Mouse (Mus musculus) liver, embryonic 15.5 days (tissue): ENCODE measurements around the gene Caly. TPM values are rescaled to one million over a fixed set of nuclear protein-coding genes. Genes with fewer than 3 reads are reported as not detected.

Experiments
- ATAC-seq: fragments of 200-750 bp; cut with Nextera tagmentation; 2 replicates; pipeline ENCODE4 v1.8.0; 2017; ENCODE audit warnings: moderate number of reproducible peaks, mild to moderate bottlenecking, moderate library complexity; ENCODE audit not compliant: insufficient read depth
- H3K27ac ChIP-seq: fragments of 300-500 bp; sonication (generic); replicated peaks from 2 replicates; pipeline ENCODE4 v1.5.1; 2015; ENCODE audit warnings: mild to moderate bottlenecking, inconsistent platforms
- H3K27me3 ChIP-seq: fragments of 300-500 bp; sonication (generic); 2 replicates; pipeline ENCODE4 v1.6.1; 2015; ENCODE audit warnings: mild to moderate bottlenecking, inconsistent platforms
- H3K36me3 ChIP-seq: fragments of 300-500 bp; sonication (generic); replicated peaks from 2 replicates; pipeline ENCODE4 v1.6.1; 2015; ENCODE audit warnings: moderate library complexity, mild to moderate bottlenecking, inconsistent platforms
- H3K4me1 ChIP-seq: fragments of 300-500 bp; sonication (generic); replicated peaks from 2 replicates; pipeline ENCODE4 v1.6.1; 2015; ENCODE audit warnings: inconsistent platforms
- H3K4me2 ChIP-seq: fragments of 300-500 bp; sonication (generic); 2 replicates; pipeline ENCODE4 v1.6.1; 2015; ENCODE audit warnings: moderate library complexity, mild to moderate bottlenecking, inconsistent platforms
- H3K4me3 ChIP-seq: fragments of 300-500 bp; sonication (generic); replicated peaks from 2 replicates; pipeline ENCODE4 v1.5.1; 2015; ENCODE audit warnings: mild to moderate bottlenecking, inconsistent platforms
- H3K9ac ChIP-seq: fragments of 300-500 bp; sonication (generic); 2 replicates; pipeline ENCODE4 v1.6.1; 2015; ENCODE audit warnings: moderate library complexity, mild to moderate bottlenecking, inconsistent platforms
- H3K9me3 ChIP-seq: fragments of 300-500 bp; sonication (generic); replicated peaks from 2 replicates; pipeline ENCODE4 v1.6.1; 2016; ENCODE audit warnings: inconsistent platforms
- WGBS: fragments of 180-500 bp; shearing (Covaris S2); methylation state at CpG from one replicate; pipeline ENCODE4 v1.1.7; 2015; ENCODE audit warnings: mixed read lengths; ENCODE audit not compliant: insufficient replicate concordance; 5-methylcytosine and 5-hydroxymethylcytosine counted together
- polyA plus RNA-seq: library from polyadenylated mRNA; unstranded; fragments of >200 nt; fragmentation: Nextera tagmentation; extraction: Ambion mirVana; gene quantifications from 2 replicates; pipeline ENCODE4 v1.2.1, GENCODE M21; 2015

Gene Caly
- polyA plus RNA-seq, 1 experiment from 2014 or later: not detected

DNA sequence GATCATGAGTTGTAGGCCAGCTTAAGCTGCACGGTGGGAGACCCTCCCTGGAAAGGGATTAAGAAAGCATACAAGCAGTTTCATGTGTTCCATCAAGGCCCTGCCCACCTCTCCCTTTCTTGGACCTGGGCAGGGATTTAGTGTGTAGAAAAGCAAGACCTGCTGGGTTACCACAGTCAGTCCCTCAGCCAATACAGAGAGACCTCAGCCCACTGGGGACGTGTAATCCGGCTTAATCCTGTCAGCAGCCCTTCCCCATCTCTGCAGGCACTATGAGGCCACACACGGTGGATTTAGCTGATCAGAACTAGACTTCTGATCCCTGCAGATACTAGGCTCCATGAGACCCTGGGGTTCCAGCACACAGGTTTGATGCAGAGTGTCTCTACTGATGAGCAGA is 22.7 kb downstream of the Caly start:
- no peaks in the 10 kb centered on the region for H3K36me3 ChIP-seq
- H3K4me1 ChIP-seq: 0 out of 2 replicates have a peak, but pooled peaks cover 4% of the 10 kb centered on the region
- H3K27me3 ChIP-seq: peaks cover 97% of the 10 kb centered on the region
- WGBS: 22% methylated on average over 4 of the region's 4 CpGs
- no peak overlapping the region for H3K4me3 ChIP-seq
- H3K4me2 ChIP-seq: no peak overlapping the region
- no peak for ATAC-seq
- H3K9me3 ChIP-seq: no peaks in the 10 kb centered on the region
- no peak overlapping the region for H3K9ac ChIP-seq
- H3K27ac ChIP-seq: no peak overlapping the region

DNA sequence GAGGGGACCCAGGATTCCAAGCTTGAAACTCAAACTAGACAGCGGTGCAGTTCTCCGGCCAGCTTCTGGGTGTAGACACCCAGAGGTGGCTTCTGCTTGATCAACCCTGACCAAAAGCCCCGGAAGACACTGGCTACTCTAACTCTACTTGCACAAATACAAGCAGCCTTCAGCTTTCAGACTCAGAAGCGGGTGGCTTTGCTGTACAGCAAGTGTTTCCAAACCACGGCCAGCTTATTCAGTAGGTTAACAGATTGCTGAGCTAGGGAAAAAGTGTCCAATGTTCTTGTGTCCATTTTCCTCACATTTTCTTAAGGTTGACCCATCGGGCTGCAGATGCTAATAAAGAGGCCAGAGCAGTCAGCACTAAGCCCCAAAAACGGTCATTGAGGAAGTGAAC is 23.8 kb downstream of the Caly start:
- H3K4me3 ChIP-seq: no peak overlapping the region
- H3K9me3 ChIP-seq: no peaks in the 10 kb centered on the region
- peaks cover 95% of the 10 kb centered on the region for H3K27me3 ChIP-seq
- no peaks in the 10 kb centered on the region for H3K36me3 ChIP-seq
- no peak overlapping the region for H3K9ac ChIP-seq
- 19% methylated on average over 7 of the region's 7 CpGs for WGBS
- no peak overlapping the region for H3K27ac ChIP-seq
- no peak overlapping the region for H3K4me2 ChIP-seq
- no peak for ATAC-seq
- 0 out of 2 replicates have a peak, but pooled peaks cover 4% of the 10 kb centered on the region for H3K4me1 ChIP-seq

DNA sequence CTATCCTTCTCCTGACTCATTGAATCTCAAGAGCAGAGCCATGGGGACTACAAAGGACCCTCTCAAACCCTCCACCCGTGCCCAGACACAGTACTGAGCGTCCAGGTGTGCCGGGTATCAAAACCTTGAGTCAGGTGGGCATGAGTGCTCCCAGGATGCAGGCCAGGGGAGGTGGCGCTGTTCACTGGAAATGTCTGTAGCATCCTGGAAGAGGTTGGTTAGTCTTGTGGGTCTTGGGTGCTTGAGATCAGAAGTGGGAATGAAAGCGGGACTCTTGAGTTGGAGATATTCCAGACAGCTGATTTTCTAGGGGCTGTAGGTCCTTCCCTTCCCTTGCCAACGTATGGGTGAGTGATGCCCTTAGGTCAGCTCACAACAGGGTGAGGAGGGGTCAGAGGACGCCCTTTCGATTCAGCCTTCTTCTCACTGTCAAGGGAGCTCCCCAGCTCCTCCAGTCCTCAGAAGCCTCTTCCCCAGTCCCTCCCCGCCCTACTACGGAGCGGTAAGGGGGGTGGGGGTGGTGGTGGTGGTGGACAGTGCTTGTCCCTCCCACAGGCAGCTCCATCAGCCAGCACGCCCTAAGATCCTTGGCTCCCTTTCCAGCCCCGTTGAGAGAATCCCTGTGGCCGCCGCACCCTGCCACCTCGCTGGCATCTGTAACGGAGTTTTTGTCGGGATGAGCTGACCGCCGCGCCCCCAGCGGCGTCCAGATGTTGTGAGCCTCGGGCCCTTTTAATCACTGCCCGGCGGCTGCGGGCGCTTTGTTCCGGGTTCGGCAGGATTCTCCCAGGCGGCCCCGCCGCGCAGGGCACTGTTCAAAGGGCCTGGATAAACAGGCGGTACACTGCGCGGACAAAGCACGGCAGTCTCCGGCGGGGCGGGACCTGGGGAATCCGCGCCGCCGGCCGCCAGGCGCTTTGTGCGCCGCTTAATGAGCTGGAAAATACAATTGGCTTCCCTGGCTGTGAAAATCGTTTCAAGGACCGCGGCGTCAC is 24.6 kb downstream of the Caly start:
- Histone ChIP-seq H3K36me3 (no peaks in the 10 kb centered on the region), H3K9me3 (no peaks in the 10 kb centered on the region), H3K9ac (no peak overlapping the region), H3K4me2 (peak overlapping the region; percentile 49), H3K27me3 (peaks cover 95% of the 10 kb centered on the region), H3K4me3 (peak overlapping the region; percentile 30), H3K27ac (no peak overlapping the region), H3K4me1 (0 out of 2 replicates have a peak, but pooled peaks cover 4% of the 10 kb centered on the region)
- 3% methylated on average over 53 of the region's 53 CpGs for WGBS
- ATAC-seq: no peak

DNA sequence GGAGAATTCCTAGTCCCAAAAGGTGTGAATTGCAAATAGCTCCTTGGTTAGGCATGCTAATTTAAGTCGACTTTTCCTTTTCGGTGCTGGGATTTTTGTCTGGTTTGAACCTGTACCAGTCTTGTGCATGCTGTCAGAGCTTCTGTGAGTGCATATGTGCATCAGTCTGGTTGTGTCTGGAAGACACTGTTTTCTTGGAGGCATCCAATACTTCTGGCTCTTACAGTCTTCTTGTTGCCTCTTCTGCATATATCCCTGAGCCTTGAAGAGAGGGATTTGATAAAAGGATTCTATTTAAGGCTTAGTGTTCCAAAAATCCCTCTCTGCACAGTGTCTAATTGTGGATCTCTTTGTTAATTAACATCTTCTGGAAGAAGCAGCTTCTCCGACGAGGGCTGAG is 28.2 kb downstream of the Caly start:
- H3K27me3 ChIP-seq: peaks cover 95% of the 10 kb centered on the region
- H3K4me2 ChIP-seq: no peak overlapping the region
- H3K4me3 ChIP-seq: no peak overlapping the region
- H3K4me1 ChIP-seq: peaks cover 2% of the 10 kb centered on the region; the same call in 1 of the 2 replicates
- no peaks in the 10 kb centered on the region for H3K9me3 ChIP-seq
- no peak overlapping the region for H3K27ac ChIP-seq
- H3K9ac ChIP-seq: no peak overlapping the region
- 65% methylated on average over 4 of the region's 4 CpGs for WGBS
- ATAC-seq: no peak
- H3K36me3 ChIP-seq: no peaks in the 10 kb centered on the region

DNA sequence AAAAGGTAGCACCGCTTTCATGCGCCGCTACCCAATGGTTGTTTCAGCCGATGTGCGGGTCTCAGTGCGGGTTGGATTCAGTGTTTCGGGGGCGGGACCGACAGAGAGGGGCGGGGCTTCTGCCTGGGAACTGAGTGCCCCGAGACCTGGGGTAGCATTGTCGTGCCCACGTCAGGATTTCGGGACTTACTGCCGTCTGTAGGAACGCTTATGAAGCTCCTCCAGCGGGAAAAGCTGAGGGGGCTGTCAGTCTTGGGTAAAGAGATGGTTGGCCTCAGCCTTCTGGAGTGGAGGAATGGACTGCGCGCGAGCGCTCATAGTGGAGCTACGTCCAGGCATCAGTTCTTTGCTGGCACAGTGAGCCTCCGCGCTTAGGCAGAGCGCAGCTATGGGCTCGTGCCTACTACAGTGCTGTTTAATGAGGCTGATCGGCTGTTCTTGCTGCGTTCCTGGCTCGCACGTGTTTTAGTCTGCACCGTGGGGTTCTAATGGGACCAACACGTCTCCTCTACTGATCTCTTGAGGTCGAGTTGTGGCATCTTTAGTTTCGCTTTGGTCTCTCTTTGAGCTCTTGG is 33.1 kb downstream of the Caly start:
- Histone ChIP-seq H3K9ac (no peak overlapping the region), H3K27ac (no peak overlapping the region), H3K4me2 (peak overlapping the region; percentile 58), H3K36me3 (no peaks in the 10 kb centered on the region), H3K27me3 (peaks cover 98% of the 10 kb centered on the region), H3K4me1 (peaks cover 10% of the 10 kb centered on the region; the same call in 1 of the 2 replicates), H3K9me3 (no peaks in the 10 kb centered on the region), H3K4me3 (peak overlapping the region; percentile 36)
- ATAC-seq: no peak
- WGBS: 1% methylated on average over 34 of the region's 34 CpGs

DNA sequence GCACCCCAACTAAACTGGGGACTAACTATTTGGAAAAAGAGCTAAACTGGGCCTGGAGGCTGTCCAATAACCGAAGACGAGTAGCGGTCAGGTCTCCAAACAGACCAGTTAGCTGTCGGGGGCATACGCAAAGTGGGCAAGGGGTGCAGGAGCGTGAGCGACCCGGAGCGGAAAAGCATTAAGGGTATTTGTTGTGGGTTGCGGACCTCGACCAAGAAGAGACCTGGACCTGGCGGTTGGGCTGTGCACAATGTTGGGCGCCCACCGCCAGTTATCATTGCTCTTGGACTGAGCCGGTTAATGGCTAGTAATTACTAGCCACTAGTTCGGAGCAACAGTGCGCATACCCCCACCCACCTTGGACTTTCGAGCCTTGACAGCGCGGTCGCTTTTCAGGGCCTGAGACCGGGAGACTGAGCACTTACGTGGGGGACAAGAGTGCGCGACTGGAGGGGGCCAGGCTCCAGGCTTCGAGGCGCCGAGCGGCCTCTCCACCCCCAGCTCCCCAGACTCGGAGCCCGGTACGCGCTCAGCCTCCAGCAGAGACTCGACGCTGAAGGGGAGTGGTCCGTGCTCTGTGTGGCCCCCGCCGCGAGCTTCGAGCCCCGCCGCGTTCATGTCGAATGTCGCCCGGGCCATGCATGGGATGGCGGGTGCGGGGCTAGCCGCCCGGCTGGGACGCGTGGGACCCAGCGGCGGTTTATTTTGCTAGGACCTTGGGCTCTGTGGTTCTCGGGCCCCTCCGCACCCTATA is 33.8 kb downstream of the Caly start, which contains the start of gene Msx3:
Gene Msx3, minus strand, starts transcription at position 729 of the 754 bp plus-strand sequence.
- H3K9ac ChIP-seq: no peak within 1 kb of the TSS
- ATAC-seq: no peak
- peaks cover 99% of the 10 kb centered on the region for H3K27me3 ChIP-seq
- 3% methylated on average over 56 of the region's 56 CpGs for WGBS
- no peaks in the 10 kb centered on the region for H3K36me3 ChIP-seq
- H3K4me1 ChIP-seq: peaks cover 10% of the 10 kb centered on the region; the same call in 1 of the 2 replicates
- no peaks in the 10 kb centered on the region for H3K9me3 ChIP-seq
- H3K4me3 ChIP-seq: peak within 1 kb of the TSS; percentile 36
- H3K27ac ChIP-seq: no peak within 1 kb of the TSS
- peak within 1 kb of the TSS; percentile 58 for H3K4me2 ChIP-seq

DNA sequence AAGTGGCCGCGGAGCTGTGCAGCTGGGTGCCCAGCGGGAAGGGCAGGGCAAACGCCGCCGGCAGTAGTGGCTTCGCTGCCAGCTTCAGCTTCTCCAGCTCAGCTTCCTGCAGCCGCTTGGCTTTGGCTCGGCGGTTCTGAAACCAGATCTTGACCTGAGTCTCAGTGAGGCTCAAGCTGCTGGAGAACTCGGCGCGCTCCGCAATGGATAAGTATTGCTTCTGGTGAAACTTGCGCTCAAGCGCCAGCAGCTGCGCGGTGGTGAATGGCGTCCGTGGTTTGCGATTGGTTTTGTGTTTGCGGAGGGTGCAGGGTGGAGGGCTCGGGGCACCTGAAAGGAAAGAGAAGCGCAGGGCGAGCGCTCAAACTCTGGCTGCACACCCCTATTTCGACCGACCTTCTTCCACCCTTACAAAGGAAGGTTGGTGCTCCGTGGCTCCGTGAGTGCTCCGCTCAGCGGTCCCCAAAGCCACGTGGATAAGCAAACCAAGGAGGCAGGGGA is 34.5 kb downstream of the Caly start:
- Histone ChIP-seq H3K9ac (no peak overlapping the region; the same call in 1 of the 2 replicates), H3K36me3 (no peaks in the 10 kb centered on the region), H3K4me1 (peaks cover 13% of the 10 kb centered on the region), H3K27ac (no peak overlapping the region), H3K4me2 (peak overlapping the region; percentile 58), H3K27me3 (peaks cover 95% of the 10 kb centered on the region), H3K9me3 (no peaks in the 10 kb centered on the region), H3K4me3 (peak overlapping the region; percentile 36; the same call in 1 of the 2 replicates)
- under 1% methylated on average over 33 of the region's 33 CpGs for WGBS
- ATAC-seq: no peak

DNA sequence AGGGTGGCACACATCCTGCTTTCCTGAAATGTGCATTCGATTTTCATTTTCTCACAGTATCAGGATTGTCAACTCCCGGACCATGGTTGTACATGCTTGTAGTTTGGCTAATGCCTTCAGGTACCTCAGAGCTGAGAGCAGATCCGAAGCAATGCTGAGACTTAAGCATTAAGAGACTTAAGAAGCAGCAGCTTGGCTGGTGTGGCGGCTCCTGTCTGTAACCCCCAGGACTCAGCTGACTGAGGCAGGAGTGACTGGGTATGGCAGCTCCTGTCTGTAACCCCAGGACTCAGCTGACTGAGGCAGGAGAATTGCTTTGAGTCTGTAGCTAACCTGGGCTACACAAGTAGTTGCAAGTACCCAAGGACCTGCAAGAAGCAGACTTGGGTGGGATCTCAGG is 36.8 kb downstream of the Caly start:
- no peak for ATAC-seq
- peaks cover 72% of the 10 kb centered on the region for H3K27me3 ChIP-seq
- WGBS: 51% methylated on average over 4 of the region's 4 CpGs
- peaks cover 7% of the 10 kb centered on the region; the same call in 1 of the 2 replicates for H3K36me3 ChIP-seq
- H3K27ac ChIP-seq: no peak overlapping the region
- no peak overlapping the region for H3K4me3 ChIP-seq
- H3K9ac ChIP-seq: no peak overlapping the region
- peaks cover 19% of the 10 kb centered on the region for H3K4me1 ChIP-seq
- no peak overlapping the region for H3K4me2 ChIP-seq
- H3K9me3 ChIP-seq: no peaks in the 10 kb centered on the region

DNA sequence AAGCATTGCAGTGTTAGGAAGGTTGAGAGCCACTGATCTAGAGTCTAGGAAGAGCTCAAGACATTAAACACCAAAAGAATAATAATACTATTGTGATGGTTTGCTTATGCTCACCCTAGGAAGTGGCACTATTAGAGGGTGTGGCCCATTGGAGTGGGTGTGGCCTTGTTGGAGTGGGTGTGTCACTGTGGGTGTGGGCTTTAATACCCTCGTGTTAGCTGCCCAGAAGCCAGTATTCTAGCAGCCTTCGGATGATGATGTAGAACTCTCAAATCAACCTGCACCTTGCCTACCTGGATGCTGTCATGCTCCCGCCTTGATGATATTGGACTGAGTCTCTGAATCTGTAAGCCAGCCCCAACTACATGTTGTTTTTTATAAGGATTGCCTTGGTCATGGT is 39.6 kb downstream of the Caly start:
- WGBS: 48% methylated on average over 3 of the region's 3 CpGs
- H3K4me2 ChIP-seq: no peak overlapping the region
- H3K36me3 ChIP-seq: peaks cover 24% of the 10 kb centered on the region
- no peaks in the 10 kb centered on the region for H3K9me3 ChIP-seq
- H3K4me1 ChIP-seq: peaks cover 9% of the 10 kb centered on the region
- peak; percentile 58; the same call in 1 of the 2 replicates for ATAC-seq
- peaks cover 44% of the 10 kb centered on the region for H3K27me3 ChIP-seq
- H3K4me3 ChIP-seq: no peak overlapping the region
- no peak overlapping the region for H3K27ac ChIP-seq
- H3K9ac ChIP-seq: no peak overlapping the region

DNA sequence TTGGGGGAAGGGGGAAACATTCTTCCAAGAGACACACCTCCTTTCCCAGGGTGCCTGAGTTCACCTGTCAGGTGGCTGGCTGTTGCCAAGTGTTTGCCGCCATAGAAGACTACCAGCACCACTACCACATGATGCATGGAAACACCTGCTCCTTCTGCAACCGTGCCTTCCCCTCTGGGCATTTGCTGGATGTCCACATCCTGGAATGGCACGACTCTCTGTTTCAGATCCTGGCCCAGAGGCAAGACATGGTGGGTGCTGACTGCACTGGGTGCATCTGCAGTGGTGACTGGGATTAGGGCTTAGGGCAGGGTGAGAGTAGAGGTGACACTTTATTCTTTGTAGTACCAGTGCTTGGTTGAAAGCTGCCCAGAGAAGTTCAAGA is 45.2 kb downstream of the Caly start:
- no peak for ATAC-seq
- H3K27ac ChIP-seq: no peak overlapping the region
- peaks cover 25% of the 10 kb centered on the region for H3K4me1 ChIP-seq
- H3K36me3 ChIP-seq: peaks cover 42% of the 10 kb centered on the region
- peak overlapping the region; percentile 82 for H3K4me2 ChIP-seq
- no peak overlapping the region for H3K9ac ChIP-seq
- WGBS: 57% methylated on average over 3 of the region's 3 CpGs
- no peaks in the 10 kb centered on the region for H3K27me3 ChIP-seq
- H3K4me3 ChIP-seq: peak overlapping the region; percentile 87
- H3K9me3 ChIP-seq: no peaks in the 10 kb centered on the region
